Mouse (Mus musculus) frontal cortex, postnatal 14 days (tissue): Measurements from ENCODE around the gene H2afv.

Experiments used
- DNase-seq, 2 experiments: peaks; one replicate each; pipeline ENCODE4 v3.0.0; 2022; ENCODE audit warnings: low spot score in 2 of 2

Gene H2afv

DNA sequence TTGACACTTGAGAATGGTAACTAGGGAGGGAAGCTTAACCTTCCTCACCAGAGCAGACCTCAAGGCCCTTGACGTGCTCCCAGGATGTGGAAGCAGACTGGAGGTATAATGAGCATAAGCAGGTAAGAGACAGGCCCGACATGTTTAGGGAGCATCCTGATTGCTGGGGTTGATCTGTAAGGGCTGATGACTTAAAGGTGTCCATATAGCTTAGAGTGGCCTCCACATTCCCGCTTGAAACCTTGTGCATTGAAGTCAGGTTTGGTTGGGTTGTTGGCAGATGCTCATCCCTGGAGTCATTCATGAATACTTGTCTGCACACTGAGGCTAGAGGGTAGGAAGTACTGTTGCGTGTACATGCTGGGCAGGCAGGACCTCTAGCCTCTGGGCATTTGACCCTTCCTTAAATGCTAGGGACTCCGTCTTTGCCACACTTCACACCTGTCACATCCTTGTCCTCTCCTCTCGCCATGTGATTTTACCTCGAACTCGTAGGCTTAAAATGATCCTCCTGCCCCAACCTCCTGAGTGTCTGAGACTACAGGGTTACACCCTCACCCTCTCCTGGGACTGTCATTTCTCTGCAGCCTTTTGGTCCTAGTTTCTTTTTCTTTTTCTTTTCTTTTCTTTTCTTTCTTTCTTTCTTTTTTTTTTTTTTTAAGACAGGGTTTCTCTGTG, 53.7 kb downstream of the H2afv start:
- no peak for DNase-seq

DNA sequence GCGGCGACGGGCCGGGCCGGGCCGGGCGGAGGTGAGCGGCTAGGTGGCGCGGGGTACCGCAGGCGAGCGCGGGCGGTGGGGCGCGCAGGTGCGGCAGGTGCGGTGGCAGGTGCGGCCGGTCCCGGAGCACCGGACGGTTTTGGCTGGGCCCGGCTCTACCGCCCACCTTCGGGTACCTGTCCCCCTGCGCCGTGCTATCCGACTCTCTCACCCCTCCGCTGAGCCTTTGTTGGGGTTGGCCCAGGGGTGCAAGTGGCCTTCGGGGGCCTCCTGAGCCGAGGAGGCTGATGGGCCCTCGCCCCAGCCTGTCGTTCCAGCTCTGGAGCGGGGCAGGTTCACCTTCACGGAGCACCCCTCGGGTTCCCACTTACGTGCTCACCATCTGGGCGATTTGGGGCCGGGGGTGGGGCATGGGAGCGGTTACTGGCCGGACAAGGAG, 54.7 kb downstream of the H2afv start:
- DNase-seq, result no peak

DNA sequence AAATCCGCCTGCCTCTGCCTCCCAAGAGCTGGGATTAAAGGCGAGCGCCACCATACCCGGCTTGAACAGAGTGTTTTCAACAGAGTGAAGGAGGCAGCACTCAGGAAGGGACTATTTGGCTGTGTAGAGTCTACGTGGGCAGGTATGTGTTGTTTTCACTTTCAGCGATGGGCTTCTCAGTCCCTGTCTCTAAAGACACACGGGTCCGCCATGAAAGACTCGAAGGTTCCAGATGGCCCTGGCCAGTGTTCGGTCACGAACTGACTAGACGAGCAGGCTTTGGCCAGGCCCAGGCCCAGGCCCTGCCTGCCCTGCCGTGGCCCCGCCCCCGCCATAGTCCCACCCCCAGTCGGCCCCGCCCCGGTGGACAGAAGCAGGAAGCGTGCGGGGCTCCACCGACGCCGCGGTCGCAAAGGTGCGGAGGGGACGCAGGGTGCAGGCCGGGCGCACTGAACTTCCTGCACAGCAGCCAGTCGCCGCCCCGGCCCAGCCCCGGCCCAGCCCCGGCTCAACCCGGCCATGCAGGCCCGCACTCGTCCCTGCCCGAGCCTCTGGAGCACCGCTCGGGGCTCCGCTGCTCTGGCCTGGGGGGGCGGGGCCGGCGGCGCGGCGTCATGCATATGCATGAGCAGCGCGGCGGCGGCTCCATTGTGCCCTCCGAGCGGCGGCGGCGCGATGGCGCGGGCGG, 55.4 kb downstream of the H2afv start, which contains the start of gene Zmiz2:
Gene Zmiz2, plus strand, starts transcription at position 349 of the 688 bp plus-strand sequence.
- DNase-seq, result peak; percentile 85 to 91

DNA sequence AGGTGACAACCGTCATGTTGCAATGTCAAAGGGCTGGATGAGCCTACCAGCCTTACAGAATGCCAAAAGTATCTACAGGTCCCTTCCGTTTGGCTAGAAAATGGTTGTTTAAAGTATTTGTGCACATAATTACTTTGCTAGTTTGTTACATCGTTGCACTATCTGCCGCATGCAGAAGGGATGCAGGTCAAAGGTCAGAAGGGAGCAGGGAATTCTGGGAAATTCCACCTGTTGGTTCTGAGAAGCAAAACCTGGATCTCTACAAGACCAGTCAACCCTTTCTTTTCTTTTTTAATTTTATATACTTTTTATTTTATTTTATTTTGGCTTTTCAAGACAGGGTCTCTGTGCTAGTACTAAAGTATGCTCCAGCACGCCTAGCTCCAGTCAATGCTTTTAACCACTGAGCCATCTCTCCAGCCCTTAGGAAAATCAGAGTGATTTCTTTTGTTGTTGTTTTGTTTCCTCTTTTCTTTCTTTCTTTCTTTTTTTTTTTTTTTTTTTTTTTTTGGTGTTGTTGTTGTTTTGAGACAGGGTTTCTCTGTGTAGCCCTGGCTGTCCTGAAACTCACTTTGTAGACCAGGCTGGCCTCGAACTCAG, 56.0 kb downstream of the H2afv start:
- DNase-seq, result no peak

DNA sequence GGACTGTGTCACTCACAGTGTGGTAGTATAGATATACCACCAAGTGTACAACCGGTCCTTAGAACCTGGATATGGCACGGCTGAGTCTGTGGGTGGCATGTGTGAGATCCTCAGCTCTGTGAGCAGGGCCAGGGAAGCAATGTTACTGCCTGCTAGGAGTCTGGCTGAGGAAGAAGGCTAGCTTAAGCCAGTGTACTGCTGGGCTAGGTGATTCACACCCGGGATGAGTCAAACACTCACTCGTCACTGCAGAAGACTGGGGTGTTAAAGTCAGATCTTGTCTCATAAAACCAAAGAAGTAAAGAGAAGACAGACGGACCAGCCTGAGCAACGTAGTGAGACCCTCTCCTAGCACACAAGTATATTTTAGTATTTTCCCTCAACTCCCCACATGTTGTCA, 63.3 kb downstream of the H2afv start:
- no peak for DNase-seq
